Mouse (Mus musculus): ENCODE measurements at regions not wholly inside any gene's neighbourhood (a gene's known extent, or its start where the extent isn't known, plus 50 kb on each side); places are given as distances from the start of the nearest gene placed in this dataset.

DNA sequence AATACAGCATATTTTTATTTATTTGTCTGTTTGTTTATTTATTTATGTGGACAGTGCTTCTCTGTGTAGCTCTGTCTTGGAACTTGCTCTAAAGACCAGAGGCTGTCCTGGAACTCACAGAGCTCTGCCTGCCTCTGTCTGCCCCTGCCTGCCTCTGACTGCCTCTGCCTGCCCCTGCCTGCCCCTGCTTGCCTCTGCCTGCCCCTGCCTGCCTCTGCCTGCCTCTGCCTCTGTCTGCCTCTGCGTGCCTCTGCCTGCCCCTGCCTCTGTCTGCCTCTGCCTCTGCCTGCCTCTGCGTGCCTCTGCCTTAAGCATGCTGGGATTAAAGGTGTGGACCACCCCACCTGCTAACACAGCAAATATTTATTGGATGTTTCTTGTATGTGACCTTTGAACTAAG lies 96.2 kb upstream of the Mdm1 start:
- no peak for TF ChIP-seq CTCF (IDR thresholded peaks at IDR 0.05; ENCODE audit: borderline replicate concordance, insufficient read depth, low read length)
- TF ChIP-seq POLR2A (IDR thresholded peaks at IDR 0.05; ENCODE audit: low read depth, low read length), result no peak

All from embryonic fibroblast, embryonic 13.5 days (primary cell).